Mouse (Mus musculus) bone marrow macrophage, adult 2 months (primary cell): Measurements from ENCODE around the gene Son.

Experiments
- CTCF ChIP-seq: IDR thresholded peaks from 2 replicates; pipeline ENCODE4 v1.5.1; 2012; ENCODE audit warnings: low read depth, mild to moderate bottlenecking, low read length, moderate library complexity
- POLR2A ChIP-seq: IDR thresholded peaks from 2 replicates; pipeline ENCODE4 v1.6.1; 2012; ENCODE audit warnings: mild to moderate bottlenecking, low read depth, low read length, borderline replicate concordance

DNA sequence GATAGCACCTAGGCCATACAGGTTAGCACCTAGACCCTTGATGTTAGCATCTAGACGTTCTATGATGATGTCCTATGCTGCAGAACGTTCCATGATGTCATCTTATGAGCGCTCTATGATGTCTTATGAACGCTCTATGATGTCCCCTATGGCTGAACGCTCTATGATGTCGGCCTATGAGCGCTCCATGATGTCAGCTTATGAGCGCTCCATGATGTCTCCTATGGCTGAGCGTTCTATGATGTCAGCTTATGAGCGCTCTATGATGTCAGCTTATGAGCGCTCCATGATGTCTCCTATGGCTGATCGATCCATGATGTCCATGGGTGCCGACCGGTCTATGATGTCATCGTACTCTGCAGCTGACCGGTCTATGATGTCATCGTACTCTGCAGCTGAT, 10.0 kb downstream of the Son start:
- TF ChIP-seq CTCF = no peak
- TF ChIP-seq POLR2A = no peak
